ENCODE assay signal across 8 mouse cellular contexts in genomic region chr6:97615901-97616461, GRCm38 (mm10). TPM values are rescaled to one million over a fixed set of nuclear protein-coding genes. Genes with fewer than 3 reads are reported as not detected.
DNase-seq lines count a peak whose midpoint lies in the region; ATAC-seq and TF ChIP-seq lines count a peak whose summit lies in the region.

No protein-coding gene starts in this region.

- H3K9me3 ChIP-seq in intestine, postnatal 0 days (ENCODE audit: control insufficient read depth), result no peaks in the 10 kb centered on the region
- H3K9me3 ChIP-seq in midbrain, embryonic 10.5 days (replicated peaks), result no peaks in the 10 kb centered on the region

- H3K4me1 ChIP-seq in intestine, postnatal 0 days (replicated peaks; ENCODE audit: control insufficient read depth, insufficient read depth, low read length), result no peaks in the 10 kb centered on the region; the same call in 1 of the 2 replicates
- H3K4me1 ChIP-seq in midbrain, embryonic 10.5 days, result peaks cover 37% of the 10 kb centered on the region

- H3K36me3 ChIP-seq in intestine, postnatal 0 days (ENCODE audit: control insufficient read depth, insufficient read depth), result no peaks in the 10 kb centered on the region
- H3K36me3 ChIP-seq in midbrain, embryonic 10.5 days, result 0 out of 2 replicates have a peak, but pooled peaks cover 10% of the 10 kb centered on the region

- no peak overlapping the region for H3K27ac ChIP-seq in intestine, postnatal 0 days (ENCODE audit: low read depth, low read length)
- peak overlapping the region; percentile 93 for H3K27ac ChIP-seq in midbrain, embryonic 10.5 days (replicated peaks)

- 7% methylated on average over 16 of the region's 16 CpGs for WGBS in intestine, postnatal 0 days
- 6% methylated on average over 16 of the region's 16 CpGs for WGBS in midbrain, embryonic 10.5 days

- DNase-seq in ES-CJ7 (ENCODE audit: low read depth, low spot score), result peak; percentile 58
- peak; percentile 41 for DNase-seq in brain, adult 2 months (ENCODE audit: low read depth, low spot score)
- peak; percentile 9 to 25 for DNase-seq in heart, adult 18-20 months
- DNase-seq in midbrain, embryonic 10.5 days (ENCODE audit: low spot score), result peak; percentile 35
- DNase-seq in layer of hippocampus, postnatal 36 days, result no peak
- DNase-seq in testis, postnatal 14 days (ENCODE audit: low spot score), result no peak

- peak overlapping the region; percentile 86 for H3K4me2 ChIP-seq in intestine, postnatal 0 days (replicated peaks; ENCODE audit: low read depth)

- no peak for TF ChIP-seq CTCF in intestine, postnatal 0 days (IDR thresholded peaks at IDR 0.05; ENCODE audit: low read depth)

- H3K4me3 ChIP-seq in intestine, postnatal 0 days (ENCODE audit: low read depth, low read length), result peak overlapping the region; percentile 52
- H3K4me3 ChIP-seq in midbrain, embryonic 10.5 days, result peak overlapping the region; percentile 85

- H3K9ac ChIP-seq in intestine, postnatal 0 days (ENCODE audit: low read depth, low read length), result no peak overlapping the region

- no peak for ATAC-seq in intestine, postnatal 0 days
- ATAC-seq in megakaryocyte, adult 5-6 weeks (ENCODE audit: poor library complexity, severe bottlenecking), result no peak

- peaks cover 8% of the 10 kb centered on the region; the same call in 1 of the 2 replicates for H3K27me3 ChIP-seq in intestine, postnatal 0 days (replicated peaks; ENCODE audit: control insufficient read depth, insufficient read depth, low read length)
- H3K27me3 ChIP-seq in midbrain, embryonic 10.5 days (ENCODE audit: low read depth, poor library complexity, severe bottlenecking), result peaks cover 31% of the 10 kb centered on the region

RNA-seq across cellular contexts. Expression of gene Frmd4b, which starts 1.4 kb away (rescaled TPM):
- 10 to 100 TPM; 11.7 to 15.8 TPM for total RNA-seq in heart, adult 18-20 months (2021)
- 5.1 and 5.7 TPM in 2 replicates for polyA plus RNA-seq in intestine, postnatal 0 days (2015; fragmentation: Nextera tagmentation; extraction: Ambion mirVana)
- polyA plus RNA-seq in midbrain, embryonic 10.5 days (2016; fragmentation: Nextera tagmentation; extraction: Ambion mirVana), result 24.8 and 33.9 TPM in 2 replicates
- total RNA-seq in layer of hippocampus, postnatal 36 days (2021), result 10 to 100 TPM; 26.3 to 33.5 TPM
- total RNA-seq in megakaryocyte, adult 5-6 weeks (2015), result 9.8 and 10.1 TPM in 2 replicates
- total RNA-seq in megakaryocyte, adult 5-6 weeks (2017), result 28.3 and 42.1 TPM in 2 replicates

Comparison
In these comparisons a context has a peak if more than half of its experiments do, and no peak if none do; other contexts are left out.
1. DNase-seq: peak in ES-CJ7 (single experiment), brain, adult 2 months (single experiment), heart, adult 18-20 months (2 of 2) and midbrain, embryonic 10.5 days (single experiment); none in layer of hippocampus, postnatal 36 days (0 of 2) and testis, postnatal 14 days (single experiment).